Comparison of ENCODE assay signal across 18 mouse cellular contexts in the genomic region with DNA sequence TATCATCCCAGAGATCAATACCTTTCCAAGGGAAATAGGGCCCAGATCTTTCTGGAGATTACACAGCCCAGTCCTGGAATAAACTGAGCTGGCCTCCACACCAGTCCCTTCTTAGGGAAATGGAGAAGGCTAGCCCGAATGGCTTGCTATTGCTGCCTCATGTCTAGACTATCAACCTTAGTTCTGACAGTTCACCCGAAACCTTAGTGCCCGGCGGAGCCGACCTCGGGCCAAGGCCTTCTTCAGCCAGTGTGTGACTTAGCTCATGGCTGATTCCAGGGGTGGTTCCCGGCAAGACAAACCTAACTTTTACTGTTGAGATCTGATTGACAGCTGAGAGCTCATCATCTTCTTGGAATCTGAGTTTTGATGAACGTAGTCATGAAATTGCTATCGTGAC.
DNase-seq lines count a peak whose midpoint lies in the region; ATAC-seq and TF ChIP-seq lines count a peak whose summit lies in the region.
"Had no signal": no experiment of that assay in that cellular context is flagged by ENCODE, and none has a peak within 500 bp of the region (broad histone marks: within the 10 kb centered on the region; RNA-seq: fewer than 3 reads in every experiment).

No protein-coding gene starts in this region.

- ATAC-seq in lung, postnatal 0 days, result no peak
- no peak for ATAC-seq in limb, embryonic 15.5 days (ENCODE audit: insufficient number of reproducible peaks, low FRiP score, low TSS enrichment, low read depth)
- no peak for ATAC-seq in hindbrain, embryonic 11.5 days (ENCODE audit: low FRiP score)
- ATAC-seq: forebrain, embryonic 13.5 days; inflammation-experienced regulatory T-cells, adult 6 months had no signal

- H3K4me1 ChIP-seq in heart, adult 2 months (ENCODE audit: control insufficient read depth, insufficient read depth, low read length), result peaks cover 5% of the 10 kb centered on the region
- H3K4me1 ChIP-seq in lung, postnatal 0 days (ENCODE audit: insufficient read depth, low read depth, low read length), result no peaks in the 10 kb centered on the region
- H3K4me1 ChIP-seq in limb, embryonic 15.5 days, result peaks cover 25% of the 10 kb centered on the region
- peaks cover 2% of the 10 kb centered on the region; the same call in 1 of the 2 replicates for H3K4me1 ChIP-seq in hindbrain, embryonic 11.5 days (replicated peaks; ENCODE audit: control insufficient read depth, insufficient read depth, low read length)
- no peaks in the 10 kb centered on the region for H3K4me1 ChIP-seq in kidney, adult 2 months (ENCODE audit: control insufficient read depth, insufficient read depth, low read length)

- 90% methylated on average over 9 of the region's 9 CpGs for WGBS in heart, adult 2 months
- WGBS in lung, postnatal 0 days, result 66% methylated on average over 9 of the region's 9 CpGs
- WGBS in limb, embryonic 15.5 days, result 83% methylated on average over 9 of the region's 9 CpGs
- 91% methylated on average over 9 of the region's 9 CpGs for WGBS in hindbrain, embryonic 11.5 days
- WGBS in kidney, adult 2 months, result 91% methylated on average over 9 of the region's 9 CpGs

- DNase-seq in heart, adult 2 months, result no peak
- DNase-seq in heart, postnatal 4 days, result no peak
- no peak for DNase-seq in lung, postnatal 0 days (ENCODE audit: low spot score)
- DNase-seq in lung, postnatal 36 days, result no peak
- DNase-seq in hindbrain, embryonic 11.5 days (ENCODE audit: low spot score), result no peak
- no peak for DNase-seq in kidney, adult 2 months
- DNase-seq: cerebellum, adult 9-10 months; gastrocnemius, postnatal 10 days; kidney, postnatal 4 days; layer of hippocampus, adult 9-11 months had no signal

- peak overlapping the region; percentile 9; the same call in 1 of the 2 replicates for H3K27ac ChIP-seq in heart, adult 2 months
- peak overlapping the region; percentile 64 for H3K27ac ChIP-seq in lung, postnatal 0 days (ENCODE audit: low read length)
- peak overlapping the region; percentile 64 for H3K27ac ChIP-seq in limb, embryonic 15.5 days
- H3K27ac ChIP-seq in hindbrain, embryonic 11.5 days (ENCODE audit: low read depth, low read length), result no peak overlapping the region
- no peak overlapping the region for H3K27ac ChIP-seq in kidney, adult 2 months (ENCODE audit: insufficient read depth, low read depth, low read length)
- H3K27ac ChIP-seq: forebrain, embryonic 13.5 days; hindbrain, embryonic 13.5 days; kidney, embryonic 15.5 days; left cerebral cortex, adult 2 months had no signal

- TF ChIP-seq CTCF in heart, adult 2 months (IDR thresholded peaks at IDR 0.05), result no peak
- TF ChIP-seq CTCF in lung, postnatal 0 days (IDR thresholded peaks at IDR 0.05), result no peak
- TF ChIP-seq CTCF in kidney, adult 2 months (conservative IDR thresholded peaks at IDR 0.05; ENCODE audit: insufficient read depth, insufficient read length, low read depth, low read length), result no peak

- no peaks in the 10 kb centered on the region for H3K9me3 ChIP-seq in lung, postnatal 0 days (ENCODE audit: low read length)
- no peaks in the 10 kb centered on the region for H3K9me3 ChIP-seq in limb, embryonic 15.5 days
- H3K9me3 ChIP-seq in hindbrain, embryonic 11.5 days (ENCODE audit: control insufficient read depth, low read length), result no peaks in the 10 kb centered on the region
- H3K9me3 ChIP-seq: forebrain, embryonic 13.5 days; heart, embryonic 12.5 days; hindbrain, embryonic 13.5 days; kidney, embryonic 15.5 days had no signal

- H3K9ac ChIP-seq in heart, adult 2 months (ENCODE audit: low read depth, low read length), result no peak overlapping the region
- H3K9ac ChIP-seq in lung, postnatal 0 days (replicated peaks; ENCODE audit: low read depth), result no peak overlapping the region
- no peak overlapping the region for H3K9ac ChIP-seq in limb, embryonic 15.5 days
- H3K9ac ChIP-seq in hindbrain, embryonic 11.5 days (ENCODE audit: low read depth, low read length), result no peak overlapping the region
- H3K9ac ChIP-seq: forebrain, embryonic 13.5 days; heart, embryonic 12.5 days; hindbrain, embryonic 13.5 days; kidney, embryonic 15.5 days had no signal

- TF ChIP-seq POLR2A in heart, adult 2 months (IDR thresholded peaks at IDR 0.05; ENCODE audit: insufficient read depth, low read depth, low read length), result no peak
- TF ChIP-seq POLR2A in kidney, adult 2 months (IDR thresholded peaks at IDR 0.05; ENCODE audit: low read depth, low read length), result no peak

- intact Hi-C loops in heart, adult 2 months (cut with DNase I), result no loop called here

- no peaks in the 10 kb centered on the region for H3K27me3 ChIP-seq in heart, adult 2 months (ENCODE audit: control insufficient read depth, insufficient read depth, low read length)
- H3K27me3 ChIP-seq in lung, postnatal 0 days (replicated peaks; ENCODE audit: insufficient read depth, low read length), result no peaks in the 10 kb centered on the region
- no peaks in the 10 kb centered on the region for H3K27me3 ChIP-seq in limb, embryonic 15.5 days
- H3K27me3 ChIP-seq in hindbrain, embryonic 11.5 days (ENCODE audit: control insufficient read depth, insufficient read depth, low read length), result no peaks in the 10 kb centered on the region
- H3K27me3 ChIP-seq in kidney, adult 2 months (replicated peaks; ENCODE audit: control insufficient read depth, insufficient read depth, low read length), result no peaks in the 10 kb centered on the region
- H3K27me3 ChIP-seq: forebrain, embryonic 13.5 days; heart, embryonic 12.5 days; hindbrain, embryonic 13.5 days; kidney, embryonic 15.5 days had no signal

- no peak overlapping the region for H3K4me2 ChIP-seq in lung, postnatal 0 days (replicated peaks; ENCODE audit: low read depth, low read length)
- H3K4me2 ChIP-seq in limb, embryonic 15.5 days, result no peak overlapping the region
- H3K4me2 ChIP-seq in hindbrain, embryonic 11.5 days (replicated peaks; ENCODE audit: low read depth, low read length), result no peak overlapping the region
- H3K4me2 ChIP-seq: forebrain, embryonic 13.5 days; heart, embryonic 12.5 days; hindbrain, embryonic 13.5 days; kidney, embryonic 15.5 days; midbrain, embryonic 11.5 days had no signal

- TF ChIP-seq EP300 in heart, adult 2 months (IDR thresholded peaks at IDR 0.05; ENCODE audit: insufficient read depth, low read depth, low read length), result no peak
- no peak for TF ChIP-seq EP300 in lung, postnatal 0 days (IDR thresholded peaks at IDR 0.05)

- H3K36me3 ChIP-seq in heart, adult 2 months (ENCODE audit: control insufficient read depth, insufficient read depth, low read length), result no peaks in the 10 kb centered on the region
- H3K36me3 ChIP-seq in lung, postnatal 0 days (ENCODE audit: insufficient read depth, low read length), result no peaks in the 10 kb centered on the region
- H3K36me3 ChIP-seq in limb, embryonic 15.5 days, result peaks cover 19% of the 10 kb centered on the region
- H3K36me3 ChIP-seq in hindbrain, embryonic 11.5 days (ENCODE audit: control insufficient read depth, insufficient read depth, low read length), result no peaks in the 10 kb centered on the region
- H3K36me3 ChIP-seq in kidney, adult 2 months (ENCODE audit: control insufficient read depth, insufficient read depth, low read length), result no peaks in the 10 kb centered on the region
- H3K36me3 ChIP-seq: heart, embryonic 12.5 days had no signal

- no peak overlapping the region for H3K4me3 ChIP-seq in heart, adult 2 months
- H3K4me3 ChIP-seq in lung, postnatal 0 days (ENCODE audit: low read depth, low read length), result no peak overlapping the region
- H3K4me3 ChIP-seq in limb, embryonic 15.5 days, result no peak overlapping the region
- no peak overlapping the region for H3K4me3 ChIP-seq in hindbrain, embryonic 11.5 days (ENCODE audit: low read depth, low read length)
- H3K4me3 ChIP-seq in kidney, adult 2 months (ENCODE audit: insufficient read depth, low read depth, low read length), result no peak overlapping the region
- H3K4me3 ChIP-seq: forebrain, embryonic 13.5 days; heart, embryonic 12.5 days; hindbrain, embryonic 13.5 days; kidney, embryonic 15.5 days; left cerebral cortex, adult 2 months had no signal

- no peaks in the 10 kb centered on the region for H3K79me2 ChIP-seq in heart, adult 2 months (replicated peaks; ENCODE audit: control insufficient read depth, insufficient read depth, low read length)

Comparison
In these comparisons a context has a peak if more than half of its experiments do, and no peak if none do; other contexts are left out.
1. H3K27ac ChIP-seq: peak in heart, adult 2 months (single experiment), lung, postnatal 0 days (single experiment) and limb, embryonic 15.5 days (single experiment); none in hindbrain, embryonic 11.5 days (single experiment) and kidney, adult 2 months (single experiment).